37 mouse cellular contexts compared by ENCODE assay signal in genomic region chr12:83798313-83798712, GRCm38 (mm10). TPM values are rescaled to one million over a fixed set of nuclear protein-coding genes. Genes with fewer than 3 reads are reported as not detected.
"Had no signal": no experiment of that assay in that cellular context is flagged by ENCODE, and none has a peak within 500 bp of the region (broad histone marks: within the 10 kb centered on the region; RNA-seq: fewer than 3 reads in every experiment).

No protein-coding gene starts in this region.

- H3K27me3 ChIP-seq: heart, embryonic 12.5 days; heart, embryonic 13.5 days; heart, embryonic 15.5 days; hindbrain, embryonic 12.5 days; hindbrain, embryonic 13.5 days; hindbrain, embryonic 15.5 days; intestine, embryonic 15.5 days; kidney, embryonic 15.5 days had no signal

- H3K9ac ChIP-seq: heart, embryonic 12.5 days; heart, embryonic 13.5 days; heart, embryonic 15.5 days; hindbrain, embryonic 12.5 days; hindbrain, embryonic 13.5 days; hindbrain, embryonic 14.5 days; hindbrain, embryonic 15.5 days; intestine, embryonic 15.5 days; kidney, embryonic 15.5 days had no signal

- H3K4me1 ChIP-seq: heart, embryonic 12.5 days; heart, embryonic 13.5 days; heart, embryonic 15.5 days; hindbrain, embryonic 10.5 days; hindbrain, embryonic 12.5 days; hindbrain, embryonic 13.5 days; hindbrain, embryonic 15.5 days; intestine, embryonic 15.5 days had no signal

- H3K4me3 ChIP-seq: heart, embryonic 10.5 days; heart, embryonic 12.5 days; heart, embryonic 13.5 days; heart, embryonic 15.5 days; hindbrain, embryonic 10.5 days; hindbrain, embryonic 12.5 days; hindbrain, embryonic 13.5 days; hindbrain, embryonic 15.5 days; intestine, embryonic 15.5 days; kidney, embryonic 15.5 days; layer of hippocampus, adult 2 months; left cerebral cortex, adult 2 months had no signal

- H3K9me3 ChIP-seq: heart, embryonic 10.5 days; heart, embryonic 12.5 days; heart, embryonic 13.5 days; heart, embryonic 15.5 days; hindbrain, embryonic 10.5 days; hindbrain, embryonic 12.5 days; hindbrain, embryonic 13.5 days; hindbrain, embryonic 15.5 days; intestine, embryonic 15.5 days; kidney, embryonic 15.5 days had no signal

- DNase-seq: heart, postnatal 10 days; heart, postnatal 14 days; heart, postnatal 36 days; heart, postnatal 4 days; kidney, adult 11 months; kidney, adult 18-20 months; kidney, adult 2 months; kidney, adult 8-10 months; kidney, adult 9 months; kidney, postnatal 10 days; kidney, postnatal 14 days; kidney, postnatal 25 days; kidney, postnatal 36 days; kidney, postnatal 4 days; layer of hippocampus, adult 9-11 months; layer of hippocampus, postnatal 36 days had no signal

- ATAC-seq: hindbrain, embryonic 16.5 days; hindbrain, postnatal 0 days; inflammation-experienced regulatory T-cells, adult 6 months; intestine, embryonic 15.5 days; intestine, embryonic 16.5 days; intestine, postnatal 0 days had no signal

- H3K4me2 ChIP-seq: heart, embryonic 11.5 days; heart, embryonic 12.5 days; heart, embryonic 13.5 days; heart, embryonic 15.5 days; hindbrain, embryonic 12.5 days; hindbrain, embryonic 13.5 days; hindbrain, embryonic 14.5 days; hindbrain, embryonic 15.5 days; intestine, embryonic 15.5 days; kidney, embryonic 15.5 days had no signal

- H3K27ac ChIP-seq: heart, embryonic 10.5 days; heart, embryonic 13.5 days; heart, embryonic 15.5 days; hindbrain, embryonic 10.5 days; hindbrain, embryonic 12.5 days; hindbrain, embryonic 13.5 days; hindbrain, embryonic 14.5 days; hindbrain, embryonic 15.5 days; hindbrain, postnatal 0 days; intestine, embryonic 15.5 days; kidney, embryonic 15.5 days; kidney, postnatal 0 days; layer of hippocampus, adult 2 months had no signal

RNA-seq across cellular contexts. Expression of gene Papln, which starts 34.9 kb away (rescaled TPM):
- total RNA-seq: hematopoietic stem cell, adult 5-6 weeks had no signal
- polyA plus RNA-seq: inflammation-experienced regulatory T-cells, adult 6 months had no signal
